ENCODE assay signal across 8 mouse cellular contexts in genomic region chr5:123138953-123139721, GRCm38 (mm10). TPM values are rescaled to one million over a fixed set of nuclear protein-coding genes. Genes with fewer than 3 reads are reported as not detected.
DNase-seq lines count a peak whose midpoint lies in the region; ATAC-seq and TF ChIP-seq lines count a peak whose summit lies in the region.

No protein-coding gene starts in this region.

- H3K9ac ChIP-seq in forebrain, embryonic 12.5 days = peak overlapping the region; percentile 99
- H3K9ac ChIP-seq in heart, postnatal 0 days (replicated peaks; ENCODE audit: low read depth, low read length) = peak overlapping the region; percentile 95
- peak overlapping the region; percentile 99 for H3K9ac ChIP-seq in liver, embryonic 15.5 days
- H3K9ac ChIP-seq in stomach, postnatal 0 days (ENCODE audit: low read length) = peak overlapping the region; percentile 99

- WGBS in forebrain, embryonic 12.5 days = under 1% methylated on average over 39 of the region's 39 CpGs
- WGBS in heart, postnatal 0 days = under 1% methylated on average over 39 of the region's 39 CpGs
- 1% methylated on average over 39 of the region's 39 CpGs for WGBS in liver, embryonic 15.5 days (ENCODE audit: insufficient replicate concordance)
- WGBS in stomach, postnatal 0 days = 1% methylated on average over 39 of the region's 39 CpGs

- no peaks in the 10 kb centered on the region; the same call in 1 of the 2 replicates for H3K27me3 ChIP-seq in E14TG2a.4 (ENCODE audit: insufficient read depth, low read length)
- no peaks in the 10 kb centered on the region for H3K27me3 ChIP-seq in forebrain, embryonic 12.5 days
- no peaks in the 10 kb centered on the region for H3K27me3 ChIP-seq in heart, postnatal 0 days (ENCODE audit: control insufficient read depth, insufficient read depth, low read length)
- no peaks in the 10 kb centered on the region for H3K27me3 ChIP-seq in liver, embryonic 15.5 days
- no peaks in the 10 kb centered on the region for H3K27me3 ChIP-seq in stomach, postnatal 0 days (ENCODE audit: control insufficient read depth, insufficient read depth, low read length)

- peak overlapping the region; percentile 89 for H3K4me3 ChIP-seq in E14TG2a.4 (replicated peaks; ENCODE audit: low read length)
- peak overlapping the region; percentile 81 for H3K4me3 ChIP-seq in forebrain, embryonic 12.5 days (replicated peaks)
- H3K4me3 ChIP-seq in heart, postnatal 0 days (ENCODE audit: low read depth, low read length) = peak overlapping the region; percentile 92
- H3K4me3 ChIP-seq in liver, embryonic 15.5 days (replicated peaks) = peak overlapping the region; percentile 95
- peak overlapping the region; percentile 92 for H3K4me3 ChIP-seq in stomach, postnatal 0 days (ENCODE audit: low read depth, low read length)

- TF ChIP-seq EP300 in heart, postnatal 0 days (IDR thresholded peaks at IDR 0.05; ENCODE audit: low read depth) = no peak
- TF ChIP-seq EP300 in stomach, postnatal 0 days (optimal IDR thresholded peaks at IDR 0.05) = peak; percentile 68

- H3K9me3 ChIP-seq in E14TG2a.4 (ENCODE audit: low read length) = no peaks in the 10 kb centered on the region
- no peaks in the 10 kb centered on the region for H3K9me3 ChIP-seq in forebrain, embryonic 12.5 days
- no peaks in the 10 kb centered on the region for H3K9me3 ChIP-seq in heart, postnatal 0 days (replicated peaks; ENCODE audit: control insufficient read depth, low read length)
- no peaks in the 10 kb centered on the region for H3K9me3 ChIP-seq in liver, embryonic 15.5 days (replicated peaks)
- H3K9me3 ChIP-seq in stomach, postnatal 0 days (ENCODE audit: control insufficient read depth, low read length) = no peaks in the 10 kb centered on the region

- peak; percentile 71 for DNase-seq in c-Kit-positive CD71-positive TER-119-negative erythroid progenitor cells, embryonic 14.5 days (ENCODE audit: low read depth)
- peak; percentile 85 for DNase-seq in heart, postnatal 0 days (ENCODE audit: low spot score)
- DNase-seq in kidney, postnatal 25 days = peak; percentile 89 to 93
- peak; percentile 84 for DNase-seq in neural tube, embryonic 10.5 days (ENCODE audit: extremely low spot score, low spot score)
- DNase-seq in stomach, postnatal 0 days (ENCODE audit: low spot score) = peak; percentile 89

- peak overlapping the region; percentile 100 for H3K27ac ChIP-seq in forebrain, embryonic 12.5 days
- peak overlapping the region; percentile 100 for H3K27ac ChIP-seq in heart, postnatal 0 days (ENCODE audit: low read depth)
- H3K27ac ChIP-seq in liver, embryonic 15.5 days (replicated peaks) = peak overlapping the region; percentile 99
- H3K27ac ChIP-seq in stomach, postnatal 0 days (replicated peaks) = peak overlapping the region; percentile 100

- no peak for TF ChIP-seq CTCF in E14TG2a.4 (conservative IDR thresholded peaks at IDR 0.05; ENCODE audit: low read length)
- TF ChIP-seq CTCF in heart, postnatal 0 days (IDR thresholded peaks at IDR 0.05; ENCODE audit: low read depth) = no peak
- 0 out of 2 replicates have a peak, but pooled peaks have one; percentile 9 for TF ChIP-seq CTCF in stomach, postnatal 0 days (IDR thresholded peaks at IDR 0.05; ENCODE audit: low read depth)

- no peak for ATAC-seq in forebrain, embryonic 12.5 days (ENCODE audit: low FRiP score)
- ATAC-seq in heart, postnatal 0 days (ENCODE audit: insufficient read depth, low read depth) = peak; percentile 4; the same call in 1 of the 2 replicates
- no peak for ATAC-seq in liver, embryonic 15.5 days (ENCODE audit: insufficient read depth)
- peak; percentile 7; the same call in 1 of the 2 replicates for ATAC-seq in stomach, postnatal 0 days (ENCODE audit: low FRiP score, low TSS enrichment)

- H3K4me1 ChIP-seq in E14TG2a.4 (replicated peaks; ENCODE audit: low read depth, low read length) = peaks cover 49% of the 10 kb centered on the region
- peaks cover 49% of the 10 kb centered on the region for H3K4me1 ChIP-seq in forebrain, embryonic 12.5 days
- H3K4me1 ChIP-seq in heart, postnatal 0 days (ENCODE audit: control insufficient read depth, insufficient read depth) = peaks cover 38% of the 10 kb centered on the region
- peaks cover 69% of the 10 kb centered on the region for H3K4me1 ChIP-seq in liver, embryonic 15.5 days (replicated peaks)
- H3K4me1 ChIP-seq in stomach, postnatal 0 days (replicated peaks; ENCODE audit: control insufficient read depth, insufficient read depth) = peaks cover 21% of the 10 kb centered on the region

- peak overlapping the region; percentile 100 for H3K4me2 ChIP-seq in forebrain, embryonic 12.5 days
- peak overlapping the region; percentile 98 for H3K4me2 ChIP-seq in heart, postnatal 0 days (ENCODE audit: low read depth, low read length)
- H3K4me2 ChIP-seq in liver, embryonic 15.5 days = peak overlapping the region; percentile 99
- peak overlapping the region; percentile 100 for H3K4me2 ChIP-seq in stomach, postnatal 0 days (replicated peaks; ENCODE audit: low read depth)

- peaks cover 12% of the 10 kb centered on the region for H3K36me3 ChIP-seq in E14TG2a.4 (ENCODE audit: insufficient read depth, low read length)
- peaks cover 16% of the 10 kb centered on the region for H3K36me3 ChIP-seq in forebrain, embryonic 12.5 days (replicated peaks)
- H3K36me3 ChIP-seq in heart, postnatal 0 days (replicated peaks; ENCODE audit: control insufficient read depth, insufficient read depth, low read length) = no peaks in the 10 kb centered on the region
- H3K36me3 ChIP-seq in liver, embryonic 15.5 days (replicated peaks) = peaks cover 14% of the 10 kb centered on the region
- no peaks in the 10 kb centered on the region for H3K36me3 ChIP-seq in stomach, postnatal 0 days (ENCODE audit: control insufficient read depth, insufficient read depth, low read length)

RNA-seq across cellular contexts. Expression of gene Setd1b, which starts 2.9 kb away (rescaled TPM):
- polyA plus RNA-seq in forebrain, embryonic 12.5 days (2016; fragmentation: Nextera tagmentation; extraction: Ambion mirVana) = 13.1 and 13.6 TPM in 2 replicates
- total RNA-seq in heart, postnatal 0 days (2014; rRNA removed; ENCODE audit: low replicate concordance) = 5.5 and 6.1 TPM in 2 replicates
- 4.9 and 5.1 TPM in 2 replicates for polyA plus RNA-seq in heart, postnatal 0 days (2015; fragmentation: Nextera tagmentation; extraction: Ambion mirVana)
- polyA plus RNA-seq in liver, embryonic 15.5 days (2015; fragmentation: Nextera tagmentation; extraction: Ambion mirVana) = 3.9 and 4.2 TPM in 2 replicates
- polyA plus RNA-seq in stomach, postnatal 0 days (2015; fragmentation: Nextera tagmentation; extraction: Ambion mirVana) = 4.5 and 4.7 TPM in 2 replicates

RNA-seq across cellular contexts. Expression of gene Rhof, which starts 6.6 kb away (rescaled TPM):
- 1.9 and 2.8 TPM in 2 replicates for polyA plus RNA-seq in forebrain, embryonic 12.5 days (2016; fragmentation: Nextera tagmentation; extraction: Ambion mirVana)
- total RNA-seq in heart, postnatal 0 days (2014; rRNA removed; ENCODE audit: low replicate concordance) = 1.4 and 2.1 TPM in 2 replicates
- 0.71 and 1.1 TPM in 2 replicates for polyA plus RNA-seq in heart, postnatal 0 days (2015; fragmentation: Nextera tagmentation; extraction: Ambion mirVana)
- polyA plus RNA-seq in liver, embryonic 15.5 days (2015; fragmentation: Nextera tagmentation; extraction: Ambion mirVana) = 1.7 and 2.1 TPM in 2 replicates
- polyA plus RNA-seq in stomach, postnatal 0 days (2015; fragmentation: Nextera tagmentation; extraction: Ambion mirVana) = 18.6 and 22.3 TPM in 2 replicates

RNA-seq across cellular contexts. Expression of gene Psmd9, which starts 30.1 kb away (rescaled TPM):
- 66.5 and 71.6 TPM in 2 replicates for polyA plus RNA-seq in forebrain, embryonic 12.5 days (2016; fragmentation: Nextera tagmentation; extraction: Ambion mirVana)
- 11.2 and 19.5 TPM in 2 replicates for total RNA-seq in heart, postnatal 0 days (2014; rRNA removed; ENCODE audit: low replicate concordance)
- 54.0 and 54.9 TPM in 2 replicates for polyA plus RNA-seq in heart, postnatal 0 days (2015; fragmentation: Nextera tagmentation; extraction: Ambion mirVana)
- 70.1 and 77.2 TPM in 2 replicates for polyA plus RNA-seq in liver, embryonic 15.5 days (2015; fragmentation: Nextera tagmentation; extraction: Ambion mirVana)
- polyA plus RNA-seq in stomach, postnatal 0 days (2015; fragmentation: Nextera tagmentation; extraction: Ambion mirVana) = 48.6 and 51.4 TPM in 2 replicates

RNA-seq across cellular contexts. Expression of gene Hpd, which starts 43.4 kb away (rescaled TPM):
- polyA plus RNA-seq in forebrain, embryonic 12.5 days (2016; fragmentation: Nextera tagmentation; extraction: Ambion mirVana) = not detected in 2 replicates
- 0.43 and 0.92 TPM in 2 replicates for total RNA-seq in heart, postnatal 0 days (2014; rRNA removed; ENCODE audit: low replicate concordance)
- not detected in 2 replicates for polyA plus RNA-seq in heart, postnatal 0 days (2015; fragmentation: Nextera tagmentation; extraction: Ambion mirVana)
- polyA plus RNA-seq in liver, embryonic 15.5 days (2015; fragmentation: Nextera tagmentation; extraction: Ambion mirVana) = 61.7 and 87.5 TPM in 2 replicates
- 0.69 and 0.99 TPM in 2 replicates for polyA plus RNA-seq in stomach, postnatal 0 days (2015; fragmentation: Nextera tagmentation; extraction: Ambion mirVana)

Comparison
In these comparisons a context has a peak if more than half of its experiments do, and no peak if none do; other contexts are left out.
1. ATAC-seq: peak in heart, postnatal 0 days (single experiment) and stomach, postnatal 0 days (single experiment); none in forebrain, embryonic 12.5 days (single experiment) and liver, embryonic 15.5 days (single experiment).
2. Peak in every context shown above with its lines, with median percentiles within 50 percentile points of each other: H3K4me3 ChIP-seq, DNase-seq, H3K27ac ChIP-seq, H3K4me2 ChIP-seq and H3K9ac ChIP-seq.